25 mouse cellular contexts compared by ENCODE assay signal in genomic region chr14:17120679-17121078, GRCm38 (mm10).
"Had no signal": no experiment of that assay in that cellular context is flagged by ENCODE, and none has a peak within 500 bp of the region (broad histone marks: within the 10 kb centered on the region; RNA-seq: fewer than 3 reads in every experiment).

No protein-coding gene starts in this region.

- DNase-seq: forebrain, postnatal 0 days; gastrocnemius, postnatal 14 days; gastrocnemius, postnatal 36 days; heart, adult 11 months; heart, adult 2 months; heart, postnatal 14 days; heart, postnatal 36 days; kidney, adult 11 months; kidney, adult 2 months; kidney, adult 9 months; kidney, postnatal 14 days; kidney, postnatal 36 days; layer of hippocampus, adult 9-11 months; layer of hippocampus, postnatal 36 days; left cerebral cortex, postnatal 4 days had no signal

- H3K4me2 ChIP-seq: heart, embryonic 11.5 days; heart, embryonic 13.5 days; heart, embryonic 15.5 days; hindbrain, embryonic 13.5 days; hindbrain, embryonic 15.5 days; kidney, embryonic 15.5 days; limb, embryonic 13.5 days had no signal

- H3K27ac ChIP-seq: heart, adult 2 months; heart, embryonic 13.5 days; heart, embryonic 15.5 days; hindbrain, embryonic 13.5 days; hindbrain, embryonic 15.5 days; hindbrain, postnatal 0 days; kidney, embryonic 15.5 days; kidney, postnatal 0 days; limb, embryonic 13.5 days had no signal

- H3K36me3 ChIP-seq: heart, embryonic 13.5 days; heart, embryonic 15.5 days; hindbrain, embryonic 13.5 days; hindbrain, embryonic 15.5 days; kidney, embryonic 15.5 days; limb, embryonic 13.5 days had no signal

- H3K4me3 ChIP-seq: heart, adult 2 months; heart, embryonic 13.5 days; heart, embryonic 15.5 days; hindbrain, embryonic 13.5 days; hindbrain, embryonic 15.5 days; kidney, embryonic 15.5 days; limb, embryonic 13.5 days had no signal

- ATAC-seq: forebrain, postnatal 0 days; hindbrain, postnatal 0 days; intestine, embryonic 16.5 days had no signal

- H3K9ac ChIP-seq: forebrain, postnatal 0 days; heart, embryonic 13.5 days; heart, embryonic 15.5 days; hindbrain, embryonic 13.5 days; hindbrain, embryonic 15.5 days; kidney, embryonic 15.5 days; limb, embryonic 13.5 days had no signal

- H3K27me3 ChIP-seq: heart, embryonic 13.5 days; heart, embryonic 15.5 days; hindbrain, embryonic 13.5 days; hindbrain, embryonic 15.5 days; kidney, embryonic 15.5 days; limb, embryonic 13.5 days had no signal

- H3K4me1 ChIP-seq: heart, embryonic 13.5 days; heart, embryonic 15.5 days; hindbrain, embryonic 13.5 days; hindbrain, embryonic 15.5 days; kidney, embryonic 15.5 days; limb, embryonic 13.5 days had no signal

- H3K9me3 ChIP-seq: heart, embryonic 13.5 days; heart, embryonic 15.5 days; hindbrain, embryonic 13.5 days; hindbrain, embryonic 15.5 days; kidney, embryonic 15.5 days; limb, embryonic 13.5 days had no signal
